Mouse (Mus musculus) heart, postnatal 14 days (tissue): ENCODE data around the gene Dzank1. TPM values are rescaled to one million over a fixed set of nuclear protein-coding genes. Genes with fewer than 3 reads are reported as not detected.

Experiments
- DNase-seq, 2 experiments: peaks; one replicate each; pipeline ENCODE4 v3.0.0; 2021 to 2022
- intact Hi-C: fragments of 180-260 bp; cut with DNase I; formaldehyde crosslinking; loops from one replicate; pipeline ENCODE4 v1.15.1; 2025
- long read RNA-seq, 2 experiments: library from polyadenylated mRNA; stranded (forward); transcript quantifications; one replicate each; pipeline ENCODE4 v2.0.0; 2021
- total RNA-seq, 2 experiments: library from RNA; stranded (reverse); gene quantifications; 2 replicates each; pipeline ENCODE4 v1.2.3; 2021

Gene Dzank1
- total RNA-seq: 1 to 10 TPM; 1.2 TPM
- long read RNA-seq, experiment 1: 0 reads
- long read RNA-seq, experiment 2: 0 reads

- intact Hi-C loops: no loop called here
Measured at GRCm38 (mm10) chr2:144526981-144527820, at the start of gene Dzank1, which contains the start of gene Polr3f. Gene Dzank1, minus strand, starts transcription at chr2:144527414. Gene Polr3f, plus strand, starts transcription at chr2:144527718.

GRCm38 (mm10) chr2:144555820-144556552, 28.8 kb upstream of the Dzank1 start, which contains the start of gene Sec23b:
Gene Sec23b, plus strand, starts transcription at chr2:144556229.
- intact Hi-C loops: no loop called here
- peak; percentile 92 to 97 for DNase-seq

More at GRCm38 (mm10) chr2:144526981-144527820, at the start of gene Dzank1, which contains the start of gene Polr3f:
- DNase-seq: peak; percentile 94 to 95

GRCm38 (mm10) chr2:144555286-144555819, 28.1 kb upstream of the Dzank1 start:
- no peak for DNase-seq
- intact Hi-C loops: no loop called here

GRCm38 (mm10) chr2:144553905-144554304, 26.7 kb upstream of the Dzank1 start:
- DNase-seq: no peak
- intact Hi-C loops: no loop called here

- peak; percentile 48 to 51 for DNase-seq
- intact Hi-C loops: no loop called here
Measured at GRCm38 (mm10) chr2:144550529-144550928, 23.3 kb upstream of the Dzank1 start, which contains the start of gene Rbbp9. Gene Rbbp9, minus strand, starts transcription at chr2:144550869.

GRCm38 (mm10) chr2:144547559-144547958, 20.3 kb upstream of the Dzank1 start:
- intact Hi-C loops: loop anchor here (10.0 kb wide), 1 partner anchor 183 kb away; the partner anchor contains the start of genes Kat14 and Pet117
- no peak for DNase-seq

- no peak for DNase-seq
- intact Hi-C loops: loop anchor here (10.0 kb wide), 1 partner anchor 181 kb away; the partner anchor contains the start of genes Kat14 and Pet117
Measured at GRCm38 (mm10) chr2:144545481-144545880, 18.3 kb upstream of the Dzank1 start.

GRCm38 (mm10) chr2:144545061-144545460, 17.8 kb upstream of the Dzank1 start:
- DNase-seq: no peak
- intact Hi-C loops: loop anchor here (10.0 kb wide), 1 partner anchor 180 kb away; the partner anchor contains the start of genes Kat14 and Pet117

GRCm38 (mm10) chr2:144544630-144545029, 17.4 kb upstream of the Dzank1 start:
- peak in 1 of 2 experiments; percentile 23 for DNase-seq

GRCm38 (mm10) chr2:144543670-144544069, 16.5 kb upstream of the Dzank1 start:
- DNase-seq: no peak

More at GRCm38 (mm10) chr2:144544630-144545029, 17.4 kb upstream of the Dzank1 start:
- intact Hi-C loops: loop anchor here (10.0 kb wide), 1 partner anchor 180 kb away; the partner anchor contains the start of genes Kat14 and Pet117

GRCm38 (mm10) chr2:144541246-144541645, 14.0 kb upstream of the Dzank1 start:
- no peak for DNase-seq
- intact Hi-C loops: loop anchor here (10.0 kb wide), 1 partner anchor 176 kb away; the partner anchor contains the start of genes Kat14 and Pet117

More at GRCm38 (mm10) chr2:144543670-144544069, 16.5 kb upstream of the Dzank1 start:
- intact Hi-C loops: loop anchor here (10.0 kb wide), 1 partner anchor 179 kb away; the partner anchor contains the start of genes Kat14 and Pet117

GRCm38 (mm10) chr2:144537123-144537522, 9.9 kb upstream of the Dzank1 start:
- intact Hi-C loops: no loop called here
- no peak for DNase-seq

- no peak for DNase-seq
- intact Hi-C loops: no loop called here
Measured at GRCm38 (mm10) chr2:144527821-144528174, 584 bp upstream of the Dzank1 start.

GRCm38 (mm10) chr2:144525856-144526255, 1.4 kb downstream of the Dzank1 start:
- intact Hi-C loops: no loop called here
- no peak for DNase-seq

- DNase-seq: no peak
- intact Hi-C loops: no loop called here
Measured at GRCm38 (mm10) chr2:144519772-144520171, 7.4 kb downstream of the Dzank1 start.

GRCm38 (mm10) chr2:144514619-144515018, 12.6 kb downstream of the Dzank1 start:
- no peak for DNase-seq
- intact Hi-C loops: no loop called here

- no peak for DNase-seq
- intact Hi-C loops: no loop called here
Measured at GRCm38 (mm10) chr2:144502134-144502533, 25.1 kb downstream of the Dzank1 start.

GRCm38 (mm10) chr2:144489342-144489741, 37.9 kb downstream of the Dzank1 start:
- DNase-seq: no peak
- intact Hi-C loops: no loop called here

- intact Hi-C loops: no loop called here
- DNase-seq: no peak
Measured at GRCm38 (mm10) chr2:144487476-144487875, 39.7 kb downstream of the Dzank1 start.

- peak in 1 of 2 experiments; percentile 14 for DNase-seq
- intact Hi-C loops: no loop called here
Measured at GRCm38 (mm10) chr2:144485439-144485838, 41.8 kb downstream of the Dzank1 start.
